ENCODE assay signal across 7 mouse cellular contexts in genomic region chr15:85599887-85600695, GRCm38 (mm10). TPM values are rescaled to one million over a fixed set of nuclear protein-coding genes. Genes with fewer than 3 reads are reported as not detected.
DNase-seq lines count a peak whose midpoint lies in the region; ATAC-seq and TF ChIP-seq lines count a peak whose summit lies in the region.

No protein-coding gene starts in this region.

- no peaks in the 10 kb centered on the region for H3K36me3 ChIP-seq in spleen, adult 2 months (ENCODE audit: control insufficient read depth, insufficient read depth, low read length)
- no peaks in the 10 kb centered on the region for H3K36me3 ChIP-seq in liver, embryonic 16.5 days (ENCODE audit: control insufficient read depth, insufficient read depth)
- no peaks in the 10 kb centered on the region for H3K36me3 ChIP-seq in small intestine, adult 2 months (ENCODE audit: control insufficient read depth, insufficient read depth, low read length)

- H3K9ac ChIP-seq in liver, embryonic 16.5 days (ENCODE audit: low read depth, low read length), result no peak overlapping the region

- H3K4me1 ChIP-seq in spleen, adult 2 months (ENCODE audit: control insufficient read depth, insufficient read depth, insufficient read length), result peaks cover 6% of the 10 kb centered on the region; the same call in 1 of the 2 replicates
- no peaks in the 10 kb centered on the region for H3K4me1 ChIP-seq in liver, embryonic 16.5 days (ENCODE audit: control insufficient read depth, low read depth, low read length)
- H3K4me1 ChIP-seq in small intestine, adult 2 months (ENCODE audit: control insufficient read depth, insufficient read depth, insufficient read length, low read length), result peaks cover 11% of the 10 kb centered on the region

- DNase-seq in spleen, adult 2 months (ENCODE audit: low read depth in 1 of 2, low spot score in 2 of 2), result no peak
- no peak for DNase-seq in spleen, postnatal 14 days (ENCODE audit: low spot score in 2 of 2)
- DNase-seq in adrenal gland, postnatal 14 days, result peak; percentile 93
- peak; percentile 94 for DNase-seq in gastrocnemius, postnatal 25 days

- no peaks in the 10 kb centered on the region for H3K27me3 ChIP-seq in spleen, adult 2 months (ENCODE audit: control insufficient read depth, insufficient read depth, low read length)
- H3K27me3 ChIP-seq in liver, embryonic 16.5 days (ENCODE audit: control insufficient read depth, insufficient read depth, low read depth, low read length), result no peaks in the 10 kb centered on the region
- no peaks in the 10 kb centered on the region for H3K27me3 ChIP-seq in small intestine, adult 2 months (ENCODE audit: control insufficient read depth, insufficient read depth, low read length)

- ATAC-seq in inflammation-experienced regulatory T-cells, adult 6 months, result peak; percentile 56
- peak; percentile 67 for ATAC-seq in liver, embryonic 16.5 days (ENCODE audit: low read depth)

- WGBS in spleen, adult 2 months, result 14% methylated on average over 18 of the region's 18 CpGs
- WGBS in liver, embryonic 16.5 days (ENCODE audit: insufficient replicate concordance), result 17% methylated on average over 18 of the region's 18 CpGs
- WGBS in small intestine, adult 2 months, result 18% methylated on average over 17 of the region's 18 CpGs

- H3K9me3 ChIP-seq in liver, embryonic 16.5 days (replicated peaks; ENCODE audit: control insufficient read depth, low read length), result no peaks in the 10 kb centered on the region

- no peak overlapping the region for H3K4me2 ChIP-seq in liver, embryonic 16.5 days (ENCODE audit: low read depth, low read length)

- H3K4me3 ChIP-seq in spleen, adult 2 months (ENCODE audit: extremely low read depth, insufficient read depth, insufficient read length), result peak overlapping the region; percentile 14; the same call in 1 of the 2 replicates
- no peak overlapping the region for H3K4me3 ChIP-seq in liver, embryonic 16.5 days (ENCODE audit: low read depth, low read length)
- H3K4me3 ChIP-seq in small intestine, adult 2 months (ENCODE audit: low read depth, low read length), result peak overlapping the region; percentile 6; the same call in 1 of the 2 replicates

- no peak for TF ChIP-seq CTCF in spleen, adult 2 months (IDR thresholded peaks at IDR 0.05; ENCODE audit: extremely low read depth, insufficient read depth, insufficient read length, insufficient replicate concordance)
- TF ChIP-seq CTCF in small intestine, adult 2 months (IDR thresholded peaks at IDR 0.05; ENCODE audit: extremely low read depth, insufficient read length, insufficient replicate concordance, low read depth, low read length), result no peak

- H3K27ac ChIP-seq in spleen, adult 2 months (ENCODE audit: insufficient read depth, low read length), result peak overlapping the region; percentile 58; the same call in 1 of the 2 replicates
- H3K27ac ChIP-seq in liver, embryonic 16.5 days (ENCODE audit: low read length), result no peak overlapping the region
- peak overlapping the region; percentile 77 for H3K27ac ChIP-seq in small intestine, adult 2 months (ENCODE audit: insufficient read depth, low read depth, low read length)

- TF ChIP-seq POLR2A in spleen, adult 2 months (IDR thresholded peaks at IDR 0.05; ENCODE audit: low read depth, low read length), result no peak
- TF ChIP-seq POLR2A in small intestine, adult 2 months (IDR thresholded peaks at IDR 0.05; ENCODE audit: low read depth, low read length), result no peak

RNA-seq across cellular contexts. Expression of gene Wnt7b, which starts 17.8 kb away (rescaled TPM):
- 0.08 and 0.09 TPM in 2 replicates for polyA plus RNA-seq in spleen, adult 2 months (2012; rRNA removed)
- 0.30 and 0.75 TPM in 2 replicates for total RNA-seq in adrenal gland, postnatal 14 days (2021)
- not detected for total RNA-seq in gastrocnemius, postnatal 25 days (2021)
- not detected for polyA plus RNA-seq in inflammation-experienced regulatory T-cells, adult 6 months (2017; shearing (Covaris generic))
- 0.09 and 0.19 TPM in 2 replicates for polyA plus RNA-seq in liver, embryonic 16.5 days (2015; fragmentation: Nextera tagmentation; extraction: Ambion mirVana)
- polyA plus RNA-seq in small intestine, adult 2 months (2012; rRNA removed), result 0.14 TPM in 1 of 2 replicates, not detected in the other

Comparison
In these comparisons a context has a peak if more than half of its experiments do, and no peak if none do; other contexts are left out.
1. DNase-seq: peak in adrenal gland, postnatal 14 days (single experiment) and gastrocnemius, postnatal 25 days (single experiment); none in spleen, adult 2 months (0 of 2) and spleen, postnatal 14 days (0 of 2).